Mouse (Mus musculus): ENCODE measurements around the gene Olfr1431. TPM values are rescaled to one million over a fixed set of nuclear protein-coding genes. Genes with fewer than 3 reads are reported as not detected.
"Not testable (repeated sequence)": the region's sequence is repeated elsewhere in the genome, so short reads cannot be mapped to it uniquely, and the experiment has no call there.

Gene Olfr1431
- not detected in 2 replicates for polyA plus RNA-seq (2011; ENCODE audit: insufficient read depth, insufficient read length, low replicate concordance, missing spikeins)

GRCm38 (mm10) chr19:12200334-12200733 is at the start of gene Olfr1431:
Gene Olfr1431, plus strand, starts transcription at chr19:12200634.
- WGBS = 63% methylated on average over 1 of the region's 1 CpGs
- Histone ChIP-seq H3K4me1 (ENCODE audit: control insufficient read depth, insufficient read depth, low read length) (no peaks in the 10 kb centered on the region), H3K4me3 (replicated peaks; ENCODE audit: control insufficient read depth, low read depth, low read length) (no peak within 1 kb of the TSS), H3K27ac (ENCODE audit: control insufficient read depth, insufficient read depth, low read depth, low read length, poor library complexity) (no peak within 1 kb of the TSS)
- TF ChIP-seq CTCF (IDR thresholded peaks at IDR 0.05; ENCODE audit: control insufficient read depth, insufficient read depth, low read length) = no peak
- TF ChIP-seq POLR2A (IDR thresholded peaks at IDR 0.05; ENCODE audit: borderline replicate concordance, control insufficient read depth, low read depth, low read length) = no peak

- H3K4me3 ChIP-seq (replicated peaks; ENCODE audit: control insufficient read depth, low read depth, low read length); H3K4me1 ChIP-seq (ENCODE audit: control insufficient read depth, insufficient read depth, low read length); H3K27ac ChIP-seq (ENCODE audit: control insufficient read depth, insufficient read depth, low read depth, low read length, poor library complexity): not testable (repeated sequence)
- whole genome bisulfite sequencing = 29% methylated on average over 1 of the region's 1 CpGs
Observed at GRCm38 (mm10) chr19:12170062-12170599, 30.3 kb upstream of the Olfr1431 start, which contains the start of gene Olfr1555-ps1. Gene Olfr1555-ps1, minus strand, starts transcription at chr19:12170112.

DNA sequence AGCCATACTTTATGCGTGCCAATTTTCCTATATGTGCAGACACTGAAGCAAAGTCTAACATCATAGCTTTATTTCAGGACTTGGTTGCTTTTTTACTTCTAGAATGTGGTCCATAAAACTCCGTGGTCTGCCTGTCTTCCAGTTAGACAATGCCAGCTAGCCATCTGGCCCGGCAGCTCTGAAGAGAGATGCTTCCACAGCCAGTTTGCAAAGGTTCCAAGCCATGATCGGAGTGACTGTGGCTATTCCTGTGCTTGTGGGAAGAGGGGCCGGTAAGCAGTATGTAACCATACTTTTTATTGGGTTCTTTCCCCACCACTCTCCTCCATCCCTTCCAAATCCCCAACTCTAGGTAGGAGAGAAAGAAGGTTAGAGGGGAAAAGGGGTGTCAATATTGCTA is 25.0 kb upstream of the Olfr1431 start:
- H3K4me3 ChIP-seq (replicated peaks; ENCODE audit: control insufficient read depth, low read depth, low read length); H3K4me1 ChIP-seq (ENCODE audit: control insufficient read depth, insufficient read depth, low read length); H3K27ac ChIP-seq (ENCODE audit: control insufficient read depth, insufficient read depth, low read depth, low read length, poor library complexity): not testable (repeated sequence)
- WGBS = 70% methylated on average over 5 of the region's 5 CpGs

DNA sequence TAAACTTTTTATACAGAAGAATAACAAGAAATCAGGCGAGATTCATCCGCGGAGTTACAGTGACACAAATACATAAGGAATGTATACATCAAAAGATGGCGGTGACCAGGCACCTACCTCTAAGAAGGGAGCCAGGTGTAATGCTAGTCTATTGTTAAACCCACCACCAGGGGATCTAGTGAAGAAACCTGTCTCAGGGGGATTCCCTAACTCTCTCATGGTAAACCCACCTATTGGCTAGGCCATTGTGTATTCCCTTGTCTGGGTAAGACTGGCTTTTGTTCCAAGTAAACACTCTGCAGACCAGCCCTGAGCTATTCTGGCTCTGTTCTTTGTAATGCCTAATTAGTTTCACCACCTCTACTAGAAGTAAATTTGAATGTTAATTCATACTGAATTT is 1.4 kb upstream of the Olfr1431 start:
- not testable (repeated sequence) for H3K4me1 ChIP-seq (ENCODE audit: control insufficient read depth, insufficient read depth, low read length); H3K4me3 ChIP-seq (replicated peaks; ENCODE audit: control insufficient read depth, low read depth, low read length); H3K27ac ChIP-seq (ENCODE audit: control insufficient read depth, insufficient read depth, low read depth, low read length, poor library complexity)
- WGBS = 84% methylated on average over 4 of the region's 4 CpGs

GRCm38 (mm10) chr19:12232496-12232895 is 32.1 kb downstream of the Olfr1431 start, which contains the start of gene Olfr1432:
Gene Olfr1432, minus strand, starts transcription at chr19:12232596.
- not testable (repeated sequence) for H3K4me3 ChIP-seq (replicated peaks; ENCODE audit: control insufficient read depth, low read depth, low read length); H3K27ac ChIP-seq (ENCODE audit: control insufficient read depth, insufficient read depth, low read depth, low read length, poor library complexity); H3K4me1 ChIP-seq (ENCODE audit: control insufficient read depth, insufficient read depth, low read length)

- no peaks in the 10 kb centered on the region for H3K4me1 ChIP-seq (ENCODE audit: control insufficient read depth, insufficient read depth, low read length)
- no peak within 1 kb of the TSS for H3K27ac ChIP-seq (ENCODE audit: control insufficient read depth, insufficient read depth, low read depth, low read length, poor library complexity)
- WGBS = 68% methylated on average over 1 of the region's 1 CpGs
- TF ChIP-seq POLR2A (IDR thresholded peaks at IDR 0.05; ENCODE audit: borderline replicate concordance, control insufficient read depth, low read depth, low read length) (no peak), CTCF (IDR thresholded peaks at IDR 0.05; ENCODE audit: control insufficient read depth, insufficient read depth, low read length) (no peak)
- H3K4me3 ChIP-seq (replicated peaks; ENCODE audit: control insufficient read depth, low read depth, low read length) = no peak within 1 kb of the TSS
Observed at GRCm38 (mm10) chr19:12241559-12241958, 41.1 kb downstream of the Olfr1431 start, which contains the start of gene Olfr262. Gene Olfr262, minus strand, starts transcription at chr19:12241659.

DNA sequence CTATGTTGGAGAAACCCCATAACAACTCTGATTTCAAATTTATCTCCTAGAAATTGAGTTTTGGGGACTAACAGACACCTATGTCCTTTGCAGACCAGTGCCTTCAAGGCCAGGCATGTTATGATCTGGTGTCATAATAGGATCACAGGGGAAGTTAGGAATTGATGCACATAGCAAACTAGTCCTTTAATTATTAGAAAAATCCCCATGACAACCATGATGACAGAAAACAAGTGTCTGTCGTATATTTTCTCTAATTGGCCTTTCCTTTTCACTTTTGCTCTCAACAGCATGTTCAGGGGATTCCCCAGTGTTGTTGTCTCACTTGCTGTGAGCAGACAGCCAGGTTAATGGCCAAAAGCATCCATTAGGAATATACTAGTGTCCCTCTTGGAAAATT is 60.3 kb downstream of the Olfr1431 start, which contains the start of gene Olfr235:
TSS of gene Olfr235 (plus strand) at position 301 of the 400 bp plus-strand sequence.
- no peaks in the 10 kb centered on the region for H3K4me1 ChIP-seq (ENCODE audit: control insufficient read depth, insufficient read depth, low read length)
- WGBS = 46% methylated on average over 1 of the region's 1 CpGs
- TF ChIP-seq CTCF (IDR thresholded peaks at IDR 0.05; ENCODE audit: control insufficient read depth, insufficient read depth, low read length) = no peak
- no peak for TF ChIP-seq POLR2A (IDR thresholded peaks at IDR 0.05; ENCODE audit: borderline replicate concordance, control insufficient read depth, low read depth, low read length)
- no peak within 1 kb of the TSS for H3K27ac ChIP-seq (ENCODE audit: control insufficient read depth, insufficient read depth, low read depth, low read length, poor library complexity)
- no peak within 1 kb of the TSS for H3K4me3 ChIP-seq (replicated peaks; ENCODE audit: control insufficient read depth, low read depth, low read length)

Other genes starting within 250 kb of the Olfr1431 start
- gene Osbp, start 234.7 kb upstream of the Olfr1431 start, polyA plus RNA-seq (2011; ENCODE audit: insufficient read depth, insufficient read length, low replicate concordance, missing spikeins) = 14.4 and 15.7 TPM in 2 replicates
- gene Olfr1423, start 159.3 kb upstream of the Olfr1431 start, polyA plus RNA-seq (2011; ENCODE audit: insufficient read depth, insufficient read length, low replicate concordance, missing spikeins) = not detected in 2 replicates
- gene Olfr1424, start 138.0 kb upstream of the Olfr1431 start, polyA plus RNA-seq (2011; ENCODE audit: insufficient read depth, insufficient read length, low replicate concordance, missing spikeins) = not detected in 2 replicates
- gene Olfr1425, start 122.9 kb upstream of the Olfr1431 start, polyA plus RNA-seq (2011; ENCODE audit: insufficient read depth, insufficient read length, low replicate concordance, missing spikeins) = not detected in 2 replicates
- gene Olfr1426, start 108.6 kb upstream of the Olfr1431 start, polyA plus RNA-seq (2011; ENCODE audit: insufficient read depth, insufficient read length, low replicate concordance, missing spikeins) = not detected in 2 replicates
- gene Olfr1427, start 97.3 kb upstream of the Olfr1431 start, polyA plus RNA-seq (2011; ENCODE audit: insufficient read depth, insufficient read length, low replicate concordance, missing spikeins) = not detected in 2 replicates
- not detected in 2 replicates for gene Olfr1428, start 84.7 kb upstream of the Olfr1431 start, polyA plus RNA-seq (2011; ENCODE audit: insufficient read depth, insufficient read length, low replicate concordance, missing spikeins)
- gene Olfr76, start 77.4 kb upstream of the Olfr1431 start, polyA plus RNA-seq (2011; ENCODE audit: insufficient read depth, insufficient read length, low replicate concordance, missing spikeins) = not detected in 2 replicates
- gene Olfr1555-ps1, start 30.5 kb upstream of the Olfr1431 start, polyA plus RNA-seq (2011; ENCODE audit: insufficient read depth, insufficient read length, low replicate concordance, missing spikeins) = not detected in 2 replicates
- not detected in 2 replicates for gene Olfr1432, start 32.0 kb downstream of the Olfr1431 start, polyA plus RNA-seq (2011; ENCODE audit: insufficient read depth, insufficient read length, low replicate concordance, missing spikeins)
- gene Olfr262, start 41.0 kb downstream of the Olfr1431 start, polyA plus RNA-seq (2011; ENCODE audit: insufficient read depth, insufficient read length, low replicate concordance, missing spikeins) = not detected in 2 replicates
- gene Olfr235, start 60.4 kb downstream of the Olfr1431 start, polyA plus RNA-seq (2011; ENCODE audit: insufficient read depth, insufficient read length, low replicate concordance, missing spikeins) = not detected in 2 replicates
- not detected in 2 replicates for gene Olfr1434, start 79.2 kb downstream of the Olfr1431 start, polyA plus RNA-seq (2011; ENCODE audit: insufficient read depth, insufficient read length, low replicate concordance, missing spikeins)
- gene Olfr1436, start 98.5 kb downstream of the Olfr1431 start, polyA plus RNA-seq (2011; ENCODE audit: insufficient read depth, insufficient read length, low replicate concordance, missing spikeins) = not detected in 2 replicates
- gene Olfr1437, start 124.5 kb downstream of the Olfr1431 start, polyA plus RNA-seq (2011; ENCODE audit: insufficient read depth, insufficient read length, low replicate concordance, missing spikeins) = not detected in 2 replicates
- gene Olfr1438-ps1, start 135.3 kb downstream of the Olfr1431 start, polyA plus RNA-seq (2011; ENCODE audit: insufficient read depth, insufficient read length, low replicate concordance, missing spikeins) = not detected in 2 replicates
- 0.70 and 1.5 TPM in 2 replicates for gene Olfr1440, start 186.6 kb downstream of the Olfr1431 start, polyA plus RNA-seq (2011; ENCODE audit: insufficient read depth, insufficient read length, low replicate concordance, missing spikeins)
- gene Olfr1441, start 216.8 kb downstream of the Olfr1431 start, polyA plus RNA-seq (2011; ENCODE audit: insufficient read depth, insufficient read length, low replicate concordance, missing spikeins) = not detected in 2 replicates
- gene Pfpl, start 227.3 kb downstream of the Olfr1431 start, polyA plus RNA-seq (2011; ENCODE audit: insufficient read depth, insufficient read length, low replicate concordance, missing spikeins) = not detected in 2 replicates